31 mouse cellular contexts compared by ENCODE assay signal in genomic region chr16:54080518-54080917, GRCm38 (mm10).
"Had no signal": no experiment of that assay in that cellular context is flagged by ENCODE, and none has a peak within 500 bp of the region (broad histone marks: within the 10 kb centered on the region; RNA-seq: fewer than 3 reads in every experiment).

No protein-coding gene starts in this region.

- H3K36me3 ChIP-seq: limb, embryonic 10.5 days; limb, embryonic 12.5 days; limb, embryonic 13.5 days; limb, embryonic 15.5 days; liver, embryonic 12.5 days; liver, embryonic 13.5 days; liver, embryonic 15.5 days; lung, embryonic 15.5 days; midbrain, embryonic 10.5 days; midbrain, embryonic 12.5 days; midbrain, embryonic 13.5 days; midbrain, embryonic 15.5 days had no signal

- H3K4me3 ChIP-seq: left cerebral cortex, adult 2 months; limb, embryonic 10.5 days; limb, embryonic 12.5 days; limb, embryonic 13.5 days; limb, embryonic 15.5 days; liver, embryonic 12.5 days; liver, embryonic 13.5 days; liver, embryonic 15.5 days; lung, embryonic 15.5 days; megakaryocyte, embryonic 14.5 days; midbrain, embryonic 10.5 days; midbrain, embryonic 12.5 days; midbrain, embryonic 13.5 days; midbrain, embryonic 15.5 days; myocyte had no signal

- H3K9me3 ChIP-seq: limb, embryonic 10.5 days; limb, embryonic 12.5 days; limb, embryonic 13.5 days; limb, embryonic 15.5 days; liver, embryonic 12.5 days; liver, embryonic 13.5 days; liver, embryonic 15.5 days; lung, embryonic 15.5 days; megakaryocyte, embryonic 14.5 days; midbrain, embryonic 10.5 days; midbrain, embryonic 12.5 days; midbrain, embryonic 13.5 days; midbrain, embryonic 15.5 days had no signal

- DNase-seq: left cerebral cortex, postnatal 4 days; liver; liver, embryonic 13.5 days; liver, postnatal 0 days; lung, adult 18-20 months; lung, adult 2 months; lung, embryonic 14.5 days; lung, postnatal 10 days; lung, postnatal 36 days; lung, postnatal 4 days; midbrain, embryonic 14.5 days had no signal

- H3K4me1 ChIP-seq: limb, embryonic 10.5 days; limb, embryonic 12.5 days; limb, embryonic 13.5 days; limb, embryonic 15.5 days; liver, embryonic 12.5 days; liver, embryonic 13.5 days; liver, embryonic 15.5 days; lung, embryonic 15.5 days; megakaryocyte, embryonic 14.5 days; midbrain, embryonic 10.5 days; midbrain, embryonic 12.5 days; midbrain, embryonic 13.5 days; midbrain, embryonic 15.5 days had no signal

- H3K27me3 ChIP-seq: limb, embryonic 12.5 days; limb, embryonic 13.5 days; limb, embryonic 15.5 days; liver, embryonic 12.5 days; liver, embryonic 13.5 days; liver, embryonic 15.5 days; lung, embryonic 15.5 days; megakaryocyte, embryonic 14.5 days; midbrain, embryonic 12.5 days; midbrain, embryonic 13.5 days; midbrain, embryonic 15.5 days had no signal

- H3K9ac ChIP-seq: limb, embryonic 12.5 days; limb, embryonic 13.5 days; limb, embryonic 15.5 days; liver, embryonic 12.5 days; liver, embryonic 13.5 days; liver, embryonic 14.5 days; liver, embryonic 15.5 days; liver, postnatal 0 days; lung, embryonic 14.5 days; lung, embryonic 15.5 days; midbrain, embryonic 12.5 days; midbrain, embryonic 13.5 days; midbrain, embryonic 15.5 days had no signal

- ATAC-seq: liver, embryonic 12.5 days; liver, postnatal 0 days; lung, postnatal 0 days; midbrain, embryonic 13.5 days; midbrain, embryonic 15.5 days; midbrain, embryonic 16.5 days had no signal

- H3K27ac ChIP-seq: left cerebral cortex, adult 2 months; limb, embryonic 10.5 days; limb, embryonic 12.5 days; limb, embryonic 13.5 days; limb, embryonic 15.5 days; liver, embryonic 12.5 days; liver, embryonic 13.5 days; liver, embryonic 14.5 days; liver, embryonic 15.5 days; lung, embryonic 15.5 days; macrophage; midbrain, embryonic 10.5 days; midbrain, embryonic 12.5 days; midbrain, embryonic 13.5 days; midbrain, embryonic 15.5 days had no signal

- H3K4me2 ChIP-seq: limb, embryonic 12.5 days; limb, embryonic 13.5 days; limb, embryonic 15.5 days; liver, embryonic 11.5 days; liver, embryonic 12.5 days; liver, embryonic 13.5 days; liver, embryonic 15.5 days; lung, embryonic 14.5 days; lung, embryonic 15.5 days; midbrain, embryonic 11.5 days; midbrain, embryonic 12.5 days; midbrain, embryonic 13.5 days; midbrain, embryonic 15.5 days had no signal
